Mouse (Mus musculus): ENCODE data around the gene Ptpdc1.

DNA sequence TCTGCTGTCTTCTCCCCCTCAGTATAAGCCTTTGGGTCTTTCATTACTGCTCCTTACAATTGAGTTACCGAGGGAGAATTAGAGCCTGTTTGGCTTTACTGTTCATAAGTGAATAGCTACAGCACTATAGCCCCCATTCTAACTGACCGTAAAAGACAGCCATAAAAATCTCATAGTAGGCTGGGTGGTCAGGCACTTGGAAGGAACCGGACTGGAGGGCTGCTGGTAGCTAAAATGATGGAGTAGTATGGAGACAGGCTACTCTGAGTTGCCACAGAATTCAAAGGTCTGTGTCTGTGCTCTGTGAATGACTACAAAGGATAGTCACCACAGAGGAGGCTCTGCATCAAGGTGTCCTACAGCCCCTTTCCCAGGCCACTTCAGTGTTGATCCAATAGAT is 18.5 kb upstream of the Ptpdc1 start:
- TF ChIP-seq POLR2A (IDR thresholded peaks at IDR 0.05; ENCODE audit: borderline replicate concordance, low read depth, low read length) (no peak), CTCF (IDR thresholded peaks at IDR 0.05; ENCODE audit: low read depth, low read length) (no peak)

Data from bone marrow macrophage, adult 2 months (primary cell).